Mouse (Mus musculus): ENCODE data around the gene Runx1.

GRCm38 (mm10) chr16:92864191-92864590, 38.2 kb upstream of the Runx1 start:
- TF ChIP-seq EP300 (IDR thresholded peaks at IDR 0.05; ENCODE audit: low read depth) (no peak), CTCF (IDR thresholded peaks at IDR 0.05; ENCODE audit: low read depth) (no peak)

Measured in liver, postnatal 0 days (tissue).